Mouse (Mus musculus) liver, postnatal 0 days (tissue): ENCODE measurements at regions not wholly inside any gene's neighbourhood (a gene's known extent, or its start where the extent isn't known, plus 50 kb on each side); places are given as distances from the start of the nearest gene placed in this dataset.

Source experiments
- CTCF ChIP-seq: sonication (generic); IDR thresholded peaks from 2 replicates; pipeline ENCODE4 v1.5.1; 2016; ENCODE audit warnings: antibody characterized with exemption, low read depth
- EP300 ChIP-seq: IDR thresholded peaks from 2 replicates; pipeline ENCODE4 v1.6.1; 2016; ENCODE audit warnings: antibody characterized with exemption, low read depth, mild to moderate bottlenecking

DNA sequence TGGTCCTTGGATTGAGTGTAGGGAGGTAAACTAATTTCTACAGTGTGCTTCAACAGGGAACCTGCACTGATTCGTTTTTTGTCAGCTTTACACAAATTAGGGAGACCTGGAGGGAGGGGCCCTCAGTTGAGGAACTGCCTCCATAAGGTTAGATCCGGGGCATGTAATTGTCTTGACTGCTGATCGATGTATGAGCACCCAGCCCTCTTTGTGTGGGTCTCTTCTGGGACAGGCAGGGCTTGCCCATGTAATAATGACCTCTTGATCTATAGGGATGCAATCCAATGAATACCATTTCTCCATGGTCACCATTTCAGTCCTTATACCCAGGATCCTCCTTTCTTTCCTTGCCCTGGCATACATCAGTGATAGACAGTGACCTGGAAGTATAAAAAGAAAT lies 398.4 kb downstream of the Rergl start:
- no peak for TF ChIP-seq EP300
- TF ChIP-seq CTCF: no peak
